Mouse (Mus musculus): Measurements from ENCODE around the gene Snn. TPM values are rescaled to one million over a fixed set of nuclear protein-coding genes. Genes with fewer than 3 reads are reported as not detected.

Snn gene
- polyA plus RNA-seq, 1 experiment: 138 TPM

DNA sequence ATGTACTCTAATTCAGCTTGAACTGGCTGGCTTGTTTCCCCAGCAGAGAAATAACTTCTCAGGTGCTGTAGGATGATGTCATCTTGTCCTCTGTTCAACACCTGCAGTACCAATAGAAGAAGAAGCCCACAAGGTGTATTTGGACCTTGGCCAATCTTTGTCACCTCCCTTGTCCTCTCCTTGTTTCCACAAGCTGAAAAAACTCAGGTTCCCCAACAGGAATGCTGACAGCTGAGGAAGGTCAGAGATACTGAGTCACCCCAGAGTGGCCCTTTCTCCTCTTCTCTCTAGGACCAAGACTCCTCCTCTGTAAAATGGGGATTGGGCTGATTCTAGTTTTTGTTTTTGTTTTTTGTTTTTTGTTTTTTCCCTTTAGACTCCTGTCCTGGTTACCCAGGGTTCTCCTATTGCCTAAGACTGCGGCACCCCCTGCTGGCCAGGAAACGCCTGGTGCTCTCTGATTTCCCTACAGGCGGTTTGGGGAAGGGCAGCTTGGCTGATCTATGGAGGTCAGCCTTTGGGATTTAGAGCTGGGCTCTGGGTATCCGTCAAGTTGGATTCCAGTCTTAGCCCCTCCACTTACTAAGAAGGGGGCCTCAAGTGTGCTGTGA, 26.4 kb upstream of the Snn start:
- peak; percentile 68 to 73 for DNase-seq
- Histone ChIP-seq H3K4me3 (replicated peaks; ENCODE audit: insufficient read depth, low read depth, low read length) (no peak overlapping the region), H3K27me3 (ENCODE audit: control insufficient read depth, insufficient read depth, low read length) (no peaks in the 10 kb centered on the region), H3K4me1 (ENCODE audit: control insufficient read depth, insufficient read depth, low read length) (peaks cover 3% of the 10 kb centered on the region; the same call in 1 of the 2 replicates), H3K27ac (ENCODE audit: insufficient read depth, low read length) (no peak overlapping the region)
- WGBS: 8% methylated on average over 4 of the region's 4 CpGs
- no peak for TF ChIP-seq POLR2A (IDR thresholded peaks at IDR 0.05; ENCODE audit: borderline replicate concordance, insufficient read depth, low read length)
- TF ChIP-seq CTCF (IDR thresholded peaks at IDR 0.05; ENCODE audit: borderline replicate concordance, insufficient read depth, low read depth, low read length): peak; percentile 95

- Histone ChIP-seq H3K4me3 (replicated peaks; ENCODE audit: insufficient read depth, low read depth, low read length) (no peak overlapping the region), H3K27ac (ENCODE audit: insufficient read depth, low read length) (no peak overlapping the region), H3K27me3 (ENCODE audit: control insufficient read depth, insufficient read depth, low read length) (no peaks in the 10 kb centered on the region), H3K4me1 (ENCODE audit: control insufficient read depth, insufficient read depth, low read length) (peaks cover 3% of the 10 kb centered on the region; the same call in 1 of the 2 replicates)
- TF ChIP-seq POLR2A (IDR thresholded peaks at IDR 0.05; ENCODE audit: borderline replicate concordance, insufficient read depth, low read length) (no peak), CTCF (IDR thresholded peaks at IDR 0.05; ENCODE audit: borderline replicate concordance, insufficient read depth, low read depth, low read length) (no peak)
- 91% methylated on average over 9 of the region's 9 CpGs for WGBS
- DNase-seq: no peak
Observed at GRCm38 (mm10) chr16:11035273-11035672, 25.5 kb upstream of the Snn start.

GRCm38 (mm10) chr16:11035790-11036431, 24.8 kb upstream of the Snn start:
- peak overlapping the region; percentile 44 for H3K4me3 ChIP-seq (replicated peaks; ENCODE audit: insufficient read depth, low read depth, low read length)

GRCm38 (mm10) chr16:11040603-11041002, 20.1 kb upstream of the Snn start:
- WGBS: 66% methylated on average over 2 of the region's 2 CpGs
- Histone ChIP-seq H3K27me3 (ENCODE audit: control insufficient read depth, insufficient read depth, low read length) (no peaks in the 10 kb centered on the region), H3K27ac (ENCODE audit: insufficient read depth, low read length) (no peak overlapping the region), H3K4me1 (ENCODE audit: control insufficient read depth, insufficient read depth, low read length) (peaks cover 3% of the 10 kb centered on the region; the same call in 1 of the 2 replicates), H3K4me3 (replicated peaks; ENCODE audit: insufficient read depth, low read depth, low read length) (no peak overlapping the region)
- TF ChIP-seq CTCF (IDR thresholded peaks at IDR 0.05; ENCODE audit: borderline replicate concordance, insufficient read depth, low read depth, low read length) (no peak), POLR2A (IDR thresholded peaks at IDR 0.05; ENCODE audit: borderline replicate concordance, insufficient read depth, low read length) (no peak)
- no peak for DNase-seq

More at GRCm38 (mm10) chr16:11035790-11036431, 24.8 kb upstream of the Snn start:
- DNase-seq: peak; percentile 72 to 82
- Histone ChIP-seq H3K27me3 (ENCODE audit: control insufficient read depth, insufficient read depth, low read length) (no peaks in the 10 kb centered on the region), H3K27ac (ENCODE audit: insufficient read depth, low read length) (no peak overlapping the region), H3K4me1 (ENCODE audit: control insufficient read depth, insufficient read depth, low read length) (peaks cover 3% of the 10 kb centered on the region; the same call in 1 of the 2 replicates)
- WGBS: 13% methylated on average over 15 of the region's 15 CpGs
- TF ChIP-seq CTCF (IDR thresholded peaks at IDR 0.05; ENCODE audit: borderline replicate concordance, insufficient read depth, low read depth, low read length) (peak; percentile 88), POLR2A (IDR thresholded peaks at IDR 0.05; ENCODE audit: borderline replicate concordance, insufficient read depth, low read length) (no peak)

GRCm38 (mm10) chr16:11043239-11043638, 17.5 kb upstream of the Snn start:
- H3K27ac ChIP-seq (ENCODE audit: insufficient read depth, low read length): no peak overlapping the region
- no peak for DNase-seq
- 91% methylated on average over 5 of the region's 5 CpGs for WGBS
- H3K27me3 ChIP-seq (ENCODE audit: control insufficient read depth, insufficient read depth, low read length): no peaks in the 10 kb centered on the region
- no peak for TF ChIP-seq CTCF (IDR thresholded peaks at IDR 0.05; ENCODE audit: borderline replicate concordance, insufficient read depth, low read depth, low read length)
- no peak for TF ChIP-seq POLR2A (IDR thresholded peaks at IDR 0.05; ENCODE audit: borderline replicate concordance, insufficient read depth, low read length)
- H3K4me3 ChIP-seq (replicated peaks; ENCODE audit: insufficient read depth, low read depth, low read length): no peak overlapping the region
- no peaks in the 10 kb centered on the region for H3K4me1 ChIP-seq (ENCODE audit: control insufficient read depth, insufficient read depth, low read length)

- Histone ChIP-seq H3K4me1 (ENCODE audit: control insufficient read depth, insufficient read depth, low read length) (no peaks in the 10 kb centered on the region), H3K4me3 (replicated peaks; ENCODE audit: insufficient read depth, low read depth, low read length) (no peak overlapping the region), H3K27ac (ENCODE audit: insufficient read depth, low read length) (no peak overlapping the region), H3K27me3 (ENCODE audit: control insufficient read depth, insufficient read depth, low read length) (no peaks in the 10 kb centered on the region)
- TF ChIP-seq POLR2A (IDR thresholded peaks at IDR 0.05; ENCODE audit: borderline replicate concordance, insufficient read depth, low read length) (no peak), CTCF (IDR thresholded peaks at IDR 0.05; ENCODE audit: borderline replicate concordance, insufficient read depth, low read depth, low read length) (no peak)
- no peak for DNase-seq
- WGBS: 92% methylated on average over 7 of the region's 7 CpGs
Observed at GRCm38 (mm10) chr16:11046437-11046836, 14.3 kb upstream of the Snn start.

DNA sequence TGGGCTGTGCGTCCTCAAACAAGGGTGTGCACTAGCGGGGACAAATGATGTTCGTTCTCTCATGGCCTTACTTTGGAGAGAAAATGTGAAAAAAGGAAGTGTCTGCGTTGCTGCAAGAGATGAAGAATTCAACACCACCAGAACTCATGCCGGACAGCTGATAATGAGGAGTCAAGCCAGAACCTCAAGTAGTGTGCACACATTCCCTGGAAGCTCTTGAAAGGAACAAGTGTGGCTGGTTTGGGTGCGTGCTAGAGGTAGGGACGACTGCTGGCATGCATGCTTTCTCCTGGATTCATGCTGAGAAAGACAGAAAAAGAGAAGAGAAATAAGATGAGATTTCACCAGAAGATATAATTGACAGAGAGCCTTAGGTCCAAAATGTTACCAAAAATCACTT, 13.6 kb upstream of the Snn start:
- Histone ChIP-seq H3K27me3 (ENCODE audit: control insufficient read depth, insufficient read depth, low read length) (no peaks in the 10 kb centered on the region), H3K4me1 (ENCODE audit: control insufficient read depth, insufficient read depth, low read length) (no peaks in the 10 kb centered on the region), H3K4me3 (replicated peaks; ENCODE audit: insufficient read depth, low read depth, low read length) (no peak overlapping the region), H3K27ac (ENCODE audit: insufficient read depth, low read length) (no peak overlapping the region)
- WGBS: 81% methylated on average over 7 of the region's 7 CpGs
- no peak for TF ChIP-seq POLR2A (IDR thresholded peaks at IDR 0.05; ENCODE audit: borderline replicate concordance, insufficient read depth, low read length)
- no peak for TF ChIP-seq CTCF (IDR thresholded peaks at IDR 0.05; ENCODE audit: borderline replicate concordance, insufficient read depth, low read depth, low read length)
- no peak for DNase-seq

- no peak for DNase-seq
- Histone ChIP-seq H3K4me1 (ENCODE audit: control insufficient read depth, insufficient read depth, low read length) (no peaks in the 10 kb centered on the region), H3K27me3 (ENCODE audit: control insufficient read depth, insufficient read depth, low read length) (no peaks in the 10 kb centered on the region), H3K4me3 (replicated peaks; ENCODE audit: insufficient read depth, low read depth, low read length) (no peak overlapping the region), H3K27ac (ENCODE audit: insufficient read depth, low read length) (no peak overlapping the region)
- TF ChIP-seq POLR2A (IDR thresholded peaks at IDR 0.05; ENCODE audit: borderline replicate concordance, insufficient read depth, low read length): no peak
- TF ChIP-seq CTCF (IDR thresholded peaks at IDR 0.05; ENCODE audit: borderline replicate concordance, insufficient read depth, low read depth, low read length): no peak
- WGBS: 81% methylated on average over 2 of the region's 2 CpGs
Observed at GRCm38 (mm10) chr16:11050226-11050625, 10.5 kb upstream of the Snn start.

Data from cerebellum, adult 2 months (tissue).